Mouse (Mus musculus): ENCODE results near the gene Axdnd1.

Axdnd1 gene

GRCm38 (mm10) chr1:156420671-156421297 lies at the start of gene Axdnd1:
Gene Axdnd1, minus strand, starts transcription at chr1:156421159.
- peak; percentile 88 for DNase-seq

DNA sequence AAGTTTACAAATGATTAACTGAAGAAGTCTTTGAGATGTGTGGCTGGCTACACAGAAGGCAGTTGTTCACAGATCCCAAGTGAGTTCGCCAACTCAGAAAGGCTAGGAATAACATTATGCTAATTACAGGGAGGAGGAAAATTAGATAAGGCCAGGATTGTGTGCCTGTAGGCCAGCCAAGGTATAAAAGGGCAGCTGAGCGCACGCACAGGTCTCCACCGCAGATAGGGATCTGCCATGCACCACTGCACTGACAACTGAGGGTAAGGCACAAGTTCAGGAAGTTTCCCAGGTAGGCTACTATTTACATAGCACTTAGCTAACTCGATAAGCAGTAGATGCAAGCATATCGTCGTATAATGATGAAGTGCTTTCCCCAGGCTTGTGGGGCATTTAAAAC lies 49.6 kb upstream of the Axdnd1 start:
- DNase-seq, result no peak

- DNase-seq, result no peak
These were observed 47.6 kb upstream of the Axdnd1 start for GRCm38 (mm10) chr1:156468576-156468975.

DNA sequence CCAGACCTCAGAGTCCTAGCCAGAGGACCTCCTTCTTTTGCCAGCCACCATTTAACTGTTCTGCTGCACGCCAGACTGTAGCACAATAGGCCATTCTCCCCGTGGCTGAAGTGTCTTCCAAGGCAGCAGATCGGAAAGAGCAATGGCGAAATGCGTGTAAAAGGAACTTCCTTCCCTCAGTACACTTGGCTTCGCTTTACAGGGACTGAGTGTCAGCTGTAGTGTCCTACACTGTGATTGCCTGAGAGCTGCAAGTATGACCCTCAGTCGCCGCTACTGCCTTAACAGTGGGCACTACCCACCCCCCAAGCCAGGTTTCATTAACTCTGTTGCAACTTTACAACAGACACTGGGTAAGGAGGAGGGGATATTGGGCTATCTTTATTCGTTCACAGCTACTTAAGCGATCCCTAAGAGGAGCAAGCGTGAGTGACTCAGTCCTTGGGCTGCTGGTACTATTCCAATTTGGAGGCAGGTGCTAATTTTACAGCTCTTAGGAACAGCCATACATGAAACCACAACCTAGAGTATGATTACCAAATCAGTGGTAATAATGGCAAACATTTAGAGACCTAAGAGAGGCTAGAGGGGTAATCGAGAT lies 46.8 kb upstream of the Axdnd1 start:
- no peak for DNase-seq

- DNase-seq, result no peak
These were observed 44.0 kb upstream of the Axdnd1 start for GRCm38 (mm10) chr1:156464963-156465362.

DNA sequence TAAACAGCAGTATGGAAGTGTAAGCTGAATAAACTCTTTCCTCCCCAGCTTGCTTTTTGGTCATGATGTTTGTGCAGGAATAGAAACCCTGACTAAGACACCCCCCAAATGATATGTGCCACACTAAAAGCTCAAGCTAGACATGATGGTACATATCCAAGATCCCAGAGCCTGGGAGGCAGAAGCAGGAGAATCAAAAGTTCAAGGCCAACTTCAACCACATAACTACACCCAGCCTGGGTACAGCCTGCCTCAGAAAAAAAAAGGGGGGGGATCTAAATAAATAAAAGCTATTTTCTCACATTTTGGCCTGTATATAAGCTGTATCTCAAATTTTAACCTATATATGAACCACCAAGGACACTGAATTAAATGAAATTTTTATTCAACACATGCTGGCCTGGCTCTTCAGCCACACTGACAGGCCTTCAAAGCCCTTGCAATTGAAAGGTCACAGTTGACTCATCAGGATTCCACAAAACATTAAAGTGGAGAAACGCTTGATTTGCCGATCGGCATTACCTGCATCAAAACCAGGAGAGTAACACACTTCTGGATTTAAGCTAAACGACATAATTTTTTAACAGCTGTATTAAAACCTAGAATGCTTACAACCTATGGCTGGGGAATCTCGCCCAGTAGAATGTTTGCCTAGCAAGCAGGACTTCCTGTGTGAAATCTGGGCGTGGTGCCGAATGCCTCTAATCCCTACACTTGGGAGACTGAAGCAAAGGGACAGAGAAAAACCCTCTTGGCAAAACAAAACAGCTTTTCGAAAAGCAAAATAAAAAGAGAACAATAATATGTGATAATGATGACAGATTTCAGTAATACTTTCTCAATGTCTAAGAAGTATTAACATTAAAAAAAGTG lies 43.3 kb upstream of the Axdnd1 start:
- no peak for DNase-seq

GRCm38 (mm10) chr1:156462273-156462991 lies 41.5 kb upstream of the Axdnd1 start:
- DNase-seq, result peak; percentile 51

- DNase-seq, result no peak
These were observed 40.1 kb upstream of the Axdnd1 start for GRCm38 (mm10) chr1:156461036-156461435.

DNA sequence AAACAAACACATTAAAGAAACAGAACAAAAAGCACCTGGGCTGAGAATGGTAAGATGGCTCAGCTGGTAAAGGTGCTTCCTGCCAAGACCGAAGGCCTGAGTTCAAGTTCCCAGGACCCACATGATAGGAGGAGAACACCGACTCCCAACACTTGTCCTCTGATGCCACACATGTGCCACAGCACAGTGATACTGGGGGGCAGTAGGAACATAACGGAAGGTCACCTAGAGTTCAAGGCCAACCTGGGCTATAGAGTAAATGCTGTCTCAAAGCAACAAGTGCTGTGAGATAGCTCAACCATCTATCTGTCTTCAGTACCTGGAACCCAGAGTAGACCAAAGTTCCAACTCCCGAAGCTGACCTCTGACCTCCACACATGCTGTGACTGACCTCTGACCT lies 39.3 kb upstream of the Axdnd1 start:
- no peak for DNase-seq

DNA sequence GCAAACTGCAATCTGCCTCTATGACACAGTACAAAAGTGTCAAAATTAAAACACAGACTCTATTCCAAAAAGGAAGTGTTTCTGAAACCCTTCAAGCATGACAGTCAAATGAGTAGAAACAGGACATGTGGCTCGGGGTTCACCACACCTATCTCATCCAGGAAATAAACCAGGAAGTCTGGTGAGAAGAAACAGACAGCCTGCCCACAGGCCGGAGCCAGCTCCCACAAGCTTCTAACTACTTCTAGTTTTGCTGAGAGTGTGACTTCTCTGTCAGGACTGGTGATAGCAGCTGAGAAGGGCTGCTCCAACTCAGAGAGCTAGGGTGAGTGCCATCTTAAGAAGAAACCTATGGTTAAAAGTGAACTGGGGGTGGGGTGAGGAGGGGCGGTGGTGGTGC lies 38.7 kb upstream of the Axdnd1 start:
- DNase-seq, result no peak

- no peak for DNase-seq
These were observed 37.6 kb upstream of the Axdnd1 start for GRCm38 (mm10) chr1:156458391-156459060.

- no peak for DNase-seq
These were observed 34.2 kb upstream of the Axdnd1 start for GRCm38 (mm10) chr1:156455005-156455758.

- no peak for DNase-seq
These were observed 33.4 kb upstream of the Axdnd1 start for GRCm38 (mm10) chr1:156454384-156454783.

DNA sequence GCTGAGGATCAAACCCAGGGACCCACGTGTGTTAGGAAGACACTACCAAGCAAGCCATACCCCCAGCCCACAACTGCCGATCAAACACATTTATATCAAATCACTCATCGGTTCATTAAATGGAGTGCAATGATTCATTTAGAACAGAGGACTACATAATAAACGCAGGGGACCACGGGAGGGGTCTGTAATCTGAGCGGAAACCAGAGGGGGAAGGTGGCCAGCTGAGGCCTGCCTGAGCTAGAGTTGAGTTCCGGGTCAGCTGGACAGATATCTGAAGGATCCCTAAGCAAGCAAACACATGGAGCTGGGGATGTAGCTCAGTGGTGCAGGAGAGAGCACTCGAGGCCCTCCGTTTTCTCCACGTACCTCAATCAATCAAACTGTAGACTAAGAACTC lies 32.9 kb upstream of the Axdnd1 start:
- no peak for DNase-seq

DNA sequence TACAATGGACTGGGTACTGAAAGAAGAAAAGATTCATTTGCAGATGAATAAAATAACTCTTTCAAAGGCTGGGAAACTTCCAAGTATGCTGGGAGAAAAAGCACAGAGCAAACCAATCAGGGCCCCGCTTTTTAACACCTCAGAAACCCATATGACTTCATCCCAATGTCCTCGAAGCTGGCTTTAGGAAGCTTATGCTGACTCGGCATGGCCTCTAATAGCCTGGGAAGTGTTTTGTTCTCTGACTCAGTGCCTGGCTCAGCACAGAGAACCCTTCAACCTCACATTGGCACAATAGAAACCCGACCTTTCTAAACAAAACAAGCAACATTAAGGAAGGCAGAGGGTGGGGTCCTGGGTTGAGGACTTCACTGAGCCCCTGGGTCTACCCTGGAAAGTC lies 29.5 kb upstream of the Axdnd1 start:
- no peak for DNase-seq

DNA sequence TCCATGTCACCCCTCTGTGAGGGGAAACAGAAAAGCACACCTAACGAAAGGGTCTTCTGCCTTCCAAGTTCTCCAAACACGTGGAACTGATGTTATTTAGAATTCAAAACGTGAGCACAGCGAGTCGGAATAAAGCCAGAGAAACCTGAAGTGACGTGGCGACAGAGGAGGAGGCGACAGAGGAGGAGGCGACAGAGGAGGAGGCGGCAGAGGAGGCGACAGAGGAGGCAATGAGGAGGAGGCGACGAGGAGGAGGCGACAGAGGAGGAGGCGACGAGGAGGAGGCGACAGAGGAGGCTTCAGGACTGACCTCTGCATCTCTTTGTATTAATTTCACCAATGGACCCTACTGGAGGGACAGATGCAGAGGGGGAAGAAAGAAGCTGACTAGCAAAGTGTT lies 28.7 kb upstream of the Axdnd1 start:
- no peak for DNase-seq

- DNase-seq, result no peak
These were observed 28.1 kb upstream of the Axdnd1 start for GRCm38 (mm10) chr1:156449089-156449488.

DNA sequence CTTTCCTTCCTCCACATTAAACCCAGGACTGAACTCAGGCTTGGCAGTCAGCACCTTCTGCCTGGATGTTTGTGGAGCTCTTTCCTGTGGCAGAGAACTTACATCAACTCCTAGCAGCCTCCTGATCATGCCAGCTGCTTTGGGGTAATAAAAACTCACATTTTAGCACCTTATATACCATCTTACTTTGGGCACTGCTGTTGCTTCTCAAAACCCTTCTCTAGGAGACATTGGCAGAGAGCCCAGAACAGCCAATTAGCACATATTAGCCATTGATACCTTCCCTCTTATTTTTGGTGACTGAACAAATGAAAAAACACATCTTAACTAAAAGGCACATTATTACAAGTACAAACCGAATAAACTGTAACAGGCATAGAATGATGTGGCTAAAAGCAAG lies 24.1 kb upstream of the Axdnd1 start:
- no peak for DNase-seq

GRCm38 (mm10) chr1:156442776-156443175 lies 21.8 kb upstream of the Axdnd1 start:
- DNase-seq, result no peak

DNA sequence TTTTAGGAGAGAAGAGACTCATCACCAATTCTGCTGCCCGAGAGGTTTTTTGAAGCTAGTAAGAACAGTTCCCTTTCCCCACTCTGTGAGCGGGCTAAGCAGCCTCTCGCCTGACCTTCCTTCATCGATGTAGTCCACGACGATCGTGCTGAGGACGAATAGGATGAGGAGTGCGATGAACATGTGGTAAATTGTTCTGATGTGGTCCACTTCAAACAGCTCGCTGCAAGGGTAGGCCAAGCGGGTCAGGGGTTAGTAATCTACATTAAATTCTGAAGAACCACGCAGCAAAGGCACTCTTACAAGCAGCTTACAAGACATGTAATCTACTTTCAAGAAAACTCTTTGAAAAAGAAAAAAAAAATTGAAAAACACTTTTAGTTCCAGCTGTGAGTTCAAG lies 21.3 kb upstream of the Axdnd1 start:
- DNase-seq, result no peak

DNA sequence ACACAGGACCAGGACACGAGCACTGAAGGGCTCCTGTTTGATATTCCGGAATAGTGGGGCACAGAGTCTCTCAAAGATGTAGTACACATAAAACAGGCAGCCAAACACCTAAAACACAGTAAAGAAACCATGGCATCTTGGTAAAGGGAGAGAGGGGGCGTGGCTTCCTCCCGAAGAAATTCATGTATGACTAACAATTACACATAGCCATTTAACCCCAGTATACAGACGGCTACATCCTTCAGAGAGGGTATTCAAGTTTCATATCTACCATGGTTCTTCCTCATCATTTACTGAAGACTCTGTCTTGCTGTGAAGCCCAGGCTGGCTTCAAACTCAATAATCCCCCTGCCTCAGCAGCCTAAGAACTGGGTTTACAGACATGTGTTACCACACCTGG lies 16.8 kb upstream of the Axdnd1 start:
- DNase-seq, result no peak
